Mouse (Mus musculus): ENCODE data around the gene Gm438. TPM values are rescaled to one million over a fixed set of nuclear protein-coding genes. Genes with fewer than 3 reads are reported as not detected.

Gene Gm438
- polyA plus RNA-seq (2014; fragmentation: Illumina TruSeq; extraction: RNeasy Lipid Tissue Mini Kit (QIAGEN cat#74804); ENCODE audit: low read depth, low replicate concordance) = not detected

DNA sequence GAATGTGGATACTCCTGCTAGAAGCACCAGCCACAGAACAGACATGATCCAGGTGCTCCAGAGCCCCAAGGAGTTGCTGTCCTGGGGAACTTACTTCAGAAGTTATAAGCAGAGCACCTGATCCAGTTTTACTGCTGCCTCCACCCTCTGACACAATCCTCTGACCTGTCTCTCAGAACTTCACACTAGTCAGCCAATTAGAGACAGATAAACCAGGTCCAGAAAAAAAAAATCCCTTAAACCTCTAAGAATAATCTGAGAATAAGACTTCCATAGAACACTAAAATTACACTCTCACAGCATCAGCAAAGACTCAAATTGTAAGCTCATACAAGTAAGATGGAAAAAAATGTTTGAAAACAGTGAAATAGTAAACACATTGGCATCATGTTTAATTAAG is at the start of gene Gm438:
Gm438 (minus strand) TSS at position 101 of the 400 bp plus-strand sequence.

Other genes starting within 250 kb of the Gm438 start
- gene Gm13124, start 221.4 kb downstream of the Gm438 start, polyA plus RNA-seq (2014; fragmentation: Illumina TruSeq; extraction: RNeasy Lipid Tissue Mini Kit (QIAGEN cat#74804); ENCODE audit: low read depth, low replicate concordance) = not detected
- not detected for gene Aadacl4, start 172.9 kb downstream of the Gm438 start, polyA plus RNA-seq (2014; fragmentation: Illumina TruSeq; extraction: RNeasy Lipid Tissue Mini Kit (QIAGEN cat#74804); ENCODE audit: low read depth, low replicate concordance)
- not detected for gene Gm436, start 100.2 kb downstream of the Gm438 start, polyA plus RNA-seq (2014; fragmentation: Illumina TruSeq; extraction: RNeasy Lipid Tissue Mini Kit (QIAGEN cat#74804); ENCODE audit: low read depth, low replicate concordance)
- gene Gm13178, start 65.2 kb downstream of the Gm438 start, polyA plus RNA-seq (2014; fragmentation: Illumina TruSeq; extraction: RNeasy Lipid Tissue Mini Kit (QIAGEN cat#74804); ENCODE audit: low read depth, low replicate concordance) = not detected
- gene Dhrs3, start 106.2 kb upstream of the Gm438 start, polyA plus RNA-seq (2014; fragmentation: Illumina TruSeq; extraction: RNeasy Lipid Tissue Mini Kit (QIAGEN cat#74804); ENCODE audit: low read depth, low replicate concordance) = 34.6 TPM

Measured in adrenal gland, adult 10 weeks (tissue).